ENCODE assay signal across 10 mouse cellular contexts in genomic region chr4:154301466-154301881, GRCm38 (mm10). TPM values are rescaled to one million over a fixed set of nuclear protein-coding genes. Genes with fewer than 3 reads are reported as not detected.
DNase-seq lines count a peak whose midpoint lies in the region; ATAC-seq and TF ChIP-seq lines count a peak whose summit lies in the region.
"Had no signal": no experiment of that assay in that cellular context is flagged by ENCODE, and none has a peak within 500 bp of the region (broad histone marks: within the 10 kb centered on the region; RNA-seq: fewer than 3 reads in every experiment).

Gene Arhgef16, minus strand, starts transcription at chr4:154301676.

- H3K4me2 ChIP-seq in forebrain, embryonic 13.5 days = no peak within 1 kb of the TSS
- H3K4me2 ChIP-seq in lung, postnatal 0 days (replicated peaks; ENCODE audit: low read depth, low read length) = no peak within 1 kb of the TSS; the same call in 1 of the 2 replicates

- peaks cover 63% of the 10 kb centered on the region for H3K27me3 ChIP-seq in forebrain, embryonic 10.5 days (ENCODE audit: poor library complexity, severe bottlenecking)
- H3K27me3 ChIP-seq in forebrain, embryonic 13.5 days = peaks cover 51% of the 10 kb centered on the region
- peaks cover 63% of the 10 kb centered on the region for H3K27me3 ChIP-seq in hindbrain, embryonic 10.5 days (ENCODE audit: insufficient read depth, poor library complexity, severe bottlenecking)
- no peaks in the 10 kb centered on the region; the same call in 1 of the 2 replicates for H3K27me3 ChIP-seq in lung, postnatal 0 days (replicated peaks; ENCODE audit: insufficient read depth, low read length)
- H3K27me3 ChIP-seq: CH12.LX had no signal

- H3K9ac ChIP-seq in forebrain, embryonic 13.5 days = no peak within 1 kb of the TSS
- no peak within 1 kb of the TSS for H3K9ac ChIP-seq in lung, postnatal 0 days (replicated peaks; ENCODE audit: low read depth)

- 21% methylated on average over 7 of the region's 7 CpGs for WGBS in forebrain, embryonic 10.5 days
- WGBS in forebrain, embryonic 13.5 days = 30% methylated on average over 7 of the region's 7 CpGs
- WGBS in hindbrain, embryonic 10.5 days = 26% methylated on average over 7 of the region's 7 CpGs
- WGBS in lung, postnatal 0 days = 21% methylated on average over 7 of the region's 7 CpGs

- DNase-seq in forebrain, embryonic 10.5 days (ENCODE audit: extremely low spot score, low spot score) = peak; percentile 61
- peak; percentile 43 for DNase-seq in adipocyte (ENCODE audit: low spot score)
- peak; percentile 52 for DNase-seq in embryo, embryonic 11.5 days (ENCODE audit: low read depth, low spot score)
- DNase-seq in hindbrain, embryonic 10.5 days (ENCODE audit: low spot score) = peak; percentile 73
- DNase-seq in layer of hippocampus, adult 8-10 months (ENCODE audit: low spot score in 2 of 2) = peak; percentile 22 to 46
- peak; percentile 72 for DNase-seq in lung, postnatal 0 days (ENCODE audit: low spot score)
- peak; percentile 25 to 49 for DNase-seq in right cerebral cortex, adult 2 months (ENCODE audit: low spot score in 2 of 2)

- H3K9me3 ChIP-seq in forebrain, embryonic 10.5 days = no peaks in the 10 kb centered on the region; the same call in 1 of the 2 replicates
- H3K9me3 ChIP-seq in forebrain, embryonic 13.5 days (replicated peaks) = no peaks in the 10 kb centered on the region
- H3K9me3 ChIP-seq in hindbrain, embryonic 10.5 days = no peaks in the 10 kb centered on the region
- no peaks in the 10 kb centered on the region for H3K9me3 ChIP-seq in lung, postnatal 0 days (ENCODE audit: low read length)
- H3K9me3 ChIP-seq: neural tube, embryonic 12.5 days had no signal

- peak; percentile 94 for TF ChIP-seq CTCF in lung, postnatal 0 days (IDR thresholded peaks at IDR 0.05)

- no peaks in the 10 kb centered on the region for H3K36me3 ChIP-seq in forebrain, embryonic 10.5 days (replicated peaks)
- no peaks in the 10 kb centered on the region for H3K36me3 ChIP-seq in forebrain, embryonic 13.5 days (ENCODE audit: poor library complexity, severe bottlenecking)
- no peaks in the 10 kb centered on the region for H3K36me3 ChIP-seq in hindbrain, embryonic 10.5 days
- H3K36me3 ChIP-seq in lung, postnatal 0 days (ENCODE audit: insufficient read depth, low read length) = no peaks in the 10 kb centered on the region
- H3K36me3 ChIP-seq: neural tube, embryonic 12.5 days had no signal

- no peak within 1 kb of the TSS for H3K27ac ChIP-seq in forebrain, embryonic 10.5 days
- no peak within 1 kb of the TSS for H3K27ac ChIP-seq in forebrain, embryonic 13.5 days
- no peak within 1 kb of the TSS for H3K27ac ChIP-seq in hindbrain, embryonic 10.5 days
- 0 out of 2 replicates have a peak within 1 kb of the TSS, but pooled peaks have one; percentile 9 for H3K27ac ChIP-seq in lung, postnatal 0 days (ENCODE audit: low read length)
- H3K27ac ChIP-seq: neural tube, embryonic 12.5 days had no signal

- H3K4me1 ChIP-seq in forebrain, embryonic 10.5 days = peaks cover 37% of the 10 kb centered on the region
- peaks cover 9% of the 10 kb centered on the region for H3K4me1 ChIP-seq in forebrain, embryonic 13.5 days
- H3K4me1 ChIP-seq in hindbrain, embryonic 10.5 days (replicated peaks) = peaks cover 30% of the 10 kb centered on the region
- H3K4me1 ChIP-seq in lung, postnatal 0 days (ENCODE audit: insufficient read depth, low read depth, low read length) = no peaks in the 10 kb centered on the region; the same call in 1 of the 2 replicates

- H3K4me3 ChIP-seq in forebrain, embryonic 10.5 days = no peak within 1 kb of the TSS; the same call in 1 of the 2 replicates
- H3K4me3 ChIP-seq in forebrain, embryonic 13.5 days = no peak within 1 kb of the TSS
- H3K4me3 ChIP-seq in hindbrain, embryonic 10.5 days = no peak within 1 kb of the TSS
- no peak within 1 kb of the TSS for H3K4me3 ChIP-seq in lung, postnatal 0 days (ENCODE audit: low read depth, low read length)

- no peak for ATAC-seq in forebrain, embryonic 13.5 days
- no peak for ATAC-seq in lung, postnatal 0 days

- TF ChIP-seq EP300 in lung, postnatal 0 days (IDR thresholded peaks at IDR 0.05) = no peak

RNA-seq across cellular contexts. Expression of gene Arhgef16, which starts in this region (rescaled TPM):
- 2.6 and 3.4 TPM in 2 replicates for polyA plus RNA-seq in forebrain, embryonic 10.5 days (2016; fragmentation: Nextera tagmentation; extraction: Ambion mirVana)
- 0.22 and 0.45 TPM in 2 replicates for polyA plus RNA-seq in forebrain, embryonic 13.5 days (2015; fragmentation: Nextera tagmentation; extraction: Ambion mirVana)
- polyA plus RNA-seq in hindbrain, embryonic 10.5 days (2016; fragmentation: Nextera tagmentation; extraction: Ambion mirVana) = 4.6 and 7.5 TPM in 2 replicates
- total RNA-seq in layer of hippocampus, adult 8-10 months (2022) = 1 to 10 TPM in 3 of 4 experiments, under 1 TPM in 1; 0.63 to 2.0 (median 1.3) TPM
- 15.9 and 20.2 TPM in 2 replicates for polyA plus RNA-seq in lung, postnatal 0 days (2015; fragmentation: Nextera tagmentation; extraction: Ambion mirVana)
- total RNA-seq: CH12.LX had no signal
